Mouse (Mus musculus) embryonic facial prominence, embryonic 14.5 days (tissue): ENCODE results near the gene Bsg. TPM values are rescaled to one million over a fixed set of nuclear protein-coding genes. Genes with fewer than 3 reads are reported as not detected.
"Not testable (repeated sequence)": the region's sequence is repeated elsewhere in the genome, so short reads cannot be mapped to it uniquely, and the experiment has no call there.

Source experiments
- ATAC-seq: fragments of 200-750 bp; cut with Nextera tagmentation; 2 replicates; pipeline ENCODE4 v1.8.0; 2017; ENCODE audit warnings: low read depth, moderate number of reproducible peaks, moderate TSS enrichment
- DNase-seq: peaks from one replicate; pipeline ENCODE4 v3.0.0-alpha.2; 2015; ENCODE audit warnings: low spot score
- H3K27ac ChIP-seq: fragments of 300-500 bp; sonication (generic); replicated peaks from 2 replicates; pipeline ENCODE4 v1.5.1; 2014; ENCODE audit warnings: low read depth, mild to moderate bottlenecking, low read length, moderate library complexity
- H3K27me3 ChIP-seq: fragments of 300-500 bp; sonication (generic); replicated peaks from 2 replicates; pipeline ENCODE4 v1.6.1; 2014; ENCODE audit warnings: low read length; ENCODE audit not compliant: control insufficient read depth, insufficient read depth
- H3K36me3 ChIP-seq: fragments of 300-500 bp; sonication (generic); 2 replicates; pipeline ENCODE4 v1.6.1; 2014; ENCODE audit warnings: low read length, mixed read lengths; ENCODE audit not compliant: control insufficient read depth, insufficient read depth
- H3K4me1 ChIP-seq: fragments of 300-500 bp; sonication (generic); 2 replicates; pipeline ENCODE4 v1.6.1; 2014; ENCODE audit warnings: antibody characterized with exemption, low read length; ENCODE audit not compliant: control insufficient read depth, insufficient read depth
- H3K4me2 ChIP-seq: fragments of 300-500 bp; sonication (generic); 2 replicates; pipeline ENCODE4 v1.6.1; 2014; ENCODE audit warnings: low read depth, mild to moderate bottlenecking, low read length, moderate library complexity, mixed read lengths
- H3K4me3 ChIP-seq: fragments of 300-500 bp; sonication (generic); 2 replicates; pipeline ENCODE4 v1.5.1; 2014; ENCODE audit warnings: low read depth, mild to moderate bottlenecking, low read length
- H3K9ac ChIP-seq: fragments of 300-500 bp; sonication (generic); 2 replicates; pipeline ENCODE4 v1.6.1; 2014; ENCODE audit warnings: low read depth, mild to moderate bottlenecking, low read length, moderate library complexity, mixed read lengths
- H3K9me3 ChIP-seq: fragments of 300-500 bp; sonication (generic); 2 replicates; pipeline ENCODE4 v1.6.1; 2016; ENCODE audit warnings: low read length; ENCODE audit not compliant: control insufficient read depth
- WGBS: fragments of 180-500 bp; shearing (Covaris S2); extraction: QIAGEN DNeasy Blood & Tissue Kit; methylation state at CpG from one replicate; pipeline ENCODE4 v1.1.7; 2014; 5-methylcytosine and 5-hydroxymethylcytosine counted together
- polyA plus RNA-seq: library from polyadenylated mRNA; unstranded; fragments of >200 nt; fragmentation: Nextera tagmentation; extraction: Ambion mirVana; gene quantifications from 2 replicates; pipeline ENCODE4 v1.2.1, GENCODE M21; 2014

The Bsg gene
- polyA plus RNA-seq, 1 experiment from 2014 or later, result 846 TPM

GRCm38 (mm10) chr10:79748496-79748895 is 44.2 kb downstream of the Bsg start:
- 81% methylated on average over 6 of the region's 6 CpGs for WGBS
- Histone ChIP-seq H3K27ac (no peak overlapping the region), H3K4me2 (no peak overlapping the region), H3K4me3 (no peak overlapping the region), H3K4me1 (peaks cover 7% of the 10 kb centered on the region), H3K9ac (0 out of 2 replicates have a peak overlapping the region, but pooled peaks have one; percentile 5), H3K27me3 (no peaks in the 10 kb centered on the region), H3K36me3 (peaks cover 11% of the 10 kb centered on the region), H3K9me3 (no peaks in the 10 kb centered on the region)
- no peak for ATAC-seq
- no peak for DNase-seq

- peaks cover 39% of the 10 kb centered on the region for H3K36me3 ChIP-seq
- H3K9ac ChIP-seq, result peak within 1 kb of the TSS; percentile 56
- no peaks in the 10 kb centered on the region for H3K4me1 ChIP-seq
- ATAC-seq, result peak; percentile 85
- H3K27ac ChIP-seq, result no peak within 1 kb of the TSS
- peak; percentile 65 for DNase-seq
- H3K4me3 ChIP-seq, result peak within 1 kb of the TSS; percentile 33
- H3K27me3 ChIP-seq, result no peaks in the 10 kb centered on the region
- peak within 1 kb of the TSS; percentile 63 for H3K4me2 ChIP-seq
- WGBS, result 0% methylated on average over 36 of the region's 36 CpGs
- H3K9me3 ChIP-seq, result no peaks in the 10 kb centered on the region
These were observed 50.7 kb downstream of the Bsg start, which contains the start of gene Fgf22 for GRCm38 (mm10) chr10:79754856-79755516. Gene Fgf22 (plus strand): TSS chr10:79755076.

DNA sequence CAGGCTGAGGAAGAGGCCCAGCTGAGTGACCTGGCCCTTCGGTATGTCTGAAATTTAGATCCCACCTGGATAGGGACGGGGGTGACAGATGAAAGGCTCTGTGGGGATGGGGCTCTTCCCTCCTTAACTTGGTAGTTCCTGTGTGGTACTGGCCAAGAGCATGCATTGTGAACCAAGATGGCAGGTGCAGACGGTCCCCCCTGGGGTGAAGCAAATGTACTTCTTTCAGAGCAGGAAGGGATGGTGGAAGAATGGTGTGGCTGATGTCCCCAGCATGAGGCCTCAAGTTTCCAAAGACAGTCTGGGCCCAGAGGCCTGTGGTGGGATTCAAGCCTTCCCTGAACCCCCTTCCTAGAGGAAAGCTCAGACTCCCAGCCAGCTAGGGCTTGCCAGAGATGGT is 51.6 kb downstream of the Bsg start:
- H3K4me1 ChIP-seq, result no peaks in the 10 kb centered on the region
- ATAC-seq, result no peak
- no peak overlapping the region for H3K9ac ChIP-seq
- no peaks in the 10 kb centered on the region for H3K9me3 ChIP-seq
- no peak overlapping the region for H3K4me3 ChIP-seq
- peaks cover 47% of the 10 kb centered on the region for H3K36me3 ChIP-seq
- H3K27ac ChIP-seq, result no peak overlapping the region
- H3K4me2 ChIP-seq, result no peak overlapping the region
- DNase-seq, result no peak
- H3K27me3 ChIP-seq, result no peaks in the 10 kb centered on the region
- WGBS, result 75% methylated on average over 3 of the region's 3 CpGs

- no peak overlapping the region for H3K4me2 ChIP-seq
- WGBS, result 90% methylated on average over 20 of the region's 24 CpGs
- H3K27ac ChIP-seq, result no peak overlapping the region
- DNase-seq, result no peak
- no peak overlapping the region for H3K4me3 ChIP-seq
- no peaks in the 10 kb centered on the region for H3K27me3 ChIP-seq
- no peaks in the 10 kb centered on the region for H3K9me3 ChIP-seq
- no peaks in the 10 kb centered on the region for H3K4me1 ChIP-seq
- H3K9ac ChIP-seq, result no peak overlapping the region
- peaks cover 55% of the 10 kb centered on the region for H3K36me3 ChIP-seq
- no peak for ATAC-seq
These were observed 52.4 kb downstream of the Bsg start for GRCm38 (mm10) chr10:79756660-79757059.

- not testable (repeated sequence) for H3K9me3 ChIP-seq, ATAC-seq, H3K27me3 ChIP-seq, H3K4me3 ChIP-seq, H3K27ac ChIP-seq, H3K4me2 ChIP-seq, H3K4me1 ChIP-seq, DNase-seq, H3K9ac ChIP-seq
- 95% methylated on average over 1 of the region's 1 CpGs for WGBS
- H3K36me3 ChIP-seq, result peaks cover 64% of the 10 kb centered on the region
These were observed 55.4 kb downstream of the Bsg start for GRCm38 (mm10) chr10:79759675-79760074.

GRCm38 (mm10) chr10:79760603-79761143 is 56.4 kb downstream of the Bsg start:
- whole genome bisulfite sequencing, result 88% methylated on average over 10 of the region's 11 CpGs
- no peak for DNase-seq
- Histone ChIP-seq H3K27me3 (no peaks in the 10 kb centered on the region), H3K27ac (no peak overlapping the region), H3K36me3 (peaks cover 63% of the 10 kb centered on the region), H3K9ac (no peak overlapping the region), H3K4me1 (peaks cover 14% of the 10 kb centered on the region), H3K4me2 (no peak overlapping the region), H3K4me3 (no peak overlapping the region), H3K9me3 (no peaks in the 10 kb centered on the region)
- ATAC-seq, result no peak

Other genes with a start within 250 kb of the Bsg start
- gene Vmn2r83, start 235.8 kb upstream of the Bsg start, polyA plus RNA-seq, result not detected in 2 replicates
- gene Plpp2, start 170.7 kb upstream of the Bsg start, polyA plus RNA-seq, result 18.1 and 19.9 TPM in 2 replicates
- gene Mier2, start 149.3 kb upstream of the Bsg start, polyA plus RNA-seq, result 44.6 and 50.9 TPM in 2 replicates
- gene Theg, start 117.2 kb upstream of the Bsg start, polyA plus RNA-seq, result not detected in 2 replicates
- 0.09 TPM in 1 of 2 replicates, not detected in the other for gene C2cd4c, start 90.5 kb upstream of the Bsg start, polyA plus RNA-seq
- 11.3 and 11.4 TPM in 2 replicates for gene Shc2, start 66.6 kb upstream of the Bsg start, polyA plus RNA-seq
- not detected in 2 replicates for gene Odf3l2, start 58.8 kb upstream of the Bsg start, polyA plus RNA-seq
- 8.5 and 11.6 TPM in 2 replicates for gene Madcam1, start 39.9 kb upstream of the Bsg start, polyA plus RNA-seq
- 58.7 and 65.3 TPM in 2 replicates for gene Tpgs1, start 35.1 kb upstream of the Bsg start, polyA plus RNA-seq
- gene Cdc34, start 22.3 kb upstream of the Bsg start, polyA plus RNA-seq, result 106 TPM in 2 replicates
- 0.31 and 0.51 TPM in 2 replicates for gene Gzmm, start 15.5 kb upstream of the Bsg start, polyA plus RNA-seq
- gene Hcn2, start 12.1 kb downstream of the Bsg start, polyA plus RNA-seq, result 0.15 and 0.20 TPM in 2 replicates
- gene Polrmt, start 42.1 kb downstream of the Bsg start, polyA plus RNA-seq, result 32.5 and 33.6 TPM in 2 replicates
- gene Fgf22, start 50.6 kb downstream of the Bsg start, polyA plus RNA-seq, result 0.35 and 0.38 TPM in 2 replicates
- gene Rnf126, start 62.5 kb downstream of the Bsg start, polyA plus RNA-seq, result 77.5 and 78.9 TPM in 2 replicates
- gene Fstl3, start 72.8 kb downstream of the Bsg start, polyA plus RNA-seq, result 8.3 and 10.7 TPM in 2 replicates
- 0.16 TPM in 1 of 2 replicates, not detected in the other for gene Prss57, start 86.5 kb downstream of the Bsg start, polyA plus RNA-seq
- gene Palm, start 89.1 kb downstream of the Bsg start, polyA plus RNA-seq, result 62.5 and 75.4 TPM in 2 replicates
- 2.3 and 3.9 TPM in 2 replicates for gene Misp, start 116.5 kb downstream of the Bsg start, polyA plus RNA-seq
- gene Ptbp1, start 149.9 kb downstream of the Bsg start, polyA plus RNA-seq, result 198 and 254 TPM in 2 replicates
- 4.1 and 6.7 TPM in 2 replicates for gene Prtn3, start 170.0 kb downstream of the Bsg start, polyA plus RNA-seq
- gene Plppr3, start 170.1 kb downstream of the Bsg start, polyA plus RNA-seq, result 32.4 and 50.2 TPM in 2 replicates
- gene Elane, start 181.8 kb downstream of the Bsg start, polyA plus RNA-seq, result 0.64 and 2.0 TPM in 2 replicates
- gene Cfd, start 186.4 kb downstream of the Bsg start, polyA plus RNA-seq, result 0.22 TPM in 1 of 2 replicates, not detected in the other
- gene Med16, start 204.4 kb downstream of the Bsg start, polyA plus RNA-seq, result 33.7 and 40.2 TPM in 2 replicates
- gene Gm26602, start 206.4 kb downstream of the Bsg start, polyA plus RNA-seq, result 4.1 and 6.7 TPM in 2 replicates
- 0.56 and 0.58 TPM in 2 replicates for gene Kiss1r, start 212.5 kb downstream of the Bsg start, polyA plus RNA-seq
- gene R3hdm4, start 216.7 kb downstream of the Bsg start, polyA plus RNA-seq, result 114 and 124 TPM in 2 replicates
- 3.1 and 3.5 TPM in 2 replicates for gene Arid3a, start 222.6 kb downstream of the Bsg start, polyA plus RNA-seq